Mouse (Mus musculus): ENCODE results near the gene Snrpc.

DNA sequence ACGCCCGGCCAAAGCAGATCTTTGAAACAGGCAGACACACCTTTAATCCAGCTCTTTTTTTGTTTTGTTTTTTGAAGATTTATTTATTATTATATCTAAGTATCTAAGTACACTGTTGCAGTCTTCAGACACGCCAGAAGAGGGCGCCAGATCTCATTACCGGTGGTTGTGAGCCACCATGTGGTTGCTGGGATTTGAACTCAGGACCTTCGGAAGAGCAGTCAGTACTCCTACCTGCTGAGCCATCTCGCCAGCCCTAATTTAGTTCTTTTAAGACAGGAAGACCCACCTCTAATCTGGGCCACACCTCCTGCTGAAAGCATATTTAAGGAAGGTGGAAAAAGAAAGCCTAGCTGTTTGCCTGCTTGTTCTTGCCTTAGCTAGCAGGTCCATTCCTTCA is 7.5 kb upstream of the Snrpc start:
- TF ChIP-seq CTCF (IDR thresholded peaks at IDR 0.05; ENCODE audit: low read depth) (peak; percentile 69), EP300 (IDR thresholded peaks at IDR 0.05; ENCODE audit: low read depth) (no peak)
